Mouse (Mus musculus) brown adipose tissue, adult 24 weeks (tissue): ENCODE results near the gene Usp8. TPM values are rescaled to one million over a fixed set of nuclear protein-coding genes. Genes with fewer than 3 reads are reported as not detected.

ENCODE experiments used
- H3K27ac ChIP-seq: fragments of 200-500 bp; replicated peaks from 2 replicates; pipeline ENCODE4 v1.5.1; 2012; ENCODE audit warnings: low read depth, mild to moderate bottlenecking, low read length
- H3K4me1 ChIP-seq: fragments of 200-500 bp; 2 replicates; pipeline ENCODE4 v1.6.1; 2012; ENCODE audit warnings: low read length, mixed read lengths; ENCODE audit not compliant: control insufficient read depth, insufficient read depth, insufficient read length
- H3K4me3 ChIP-seq: fragments of 200-500 bp; 2 replicates; pipeline ENCODE4 v1.5.1; 2012; ENCODE audit warnings: low read depth, mild to moderate bottlenecking, low read length, moderate library complexity; ENCODE audit not compliant: insufficient read depth
- polyA plus RNA-seq: library from polyadenylated mRNA; stranded (reverse); fragments of >200 nt; gene quantifications from 2 replicates; pipeline ENCODE4 v1.2.4, GENCODE M21; 2012; ENCODE audit not compliant: missing spikeins, insufficient read depth, insufficient read length

The Usp8 gene
- polyA plus RNA-seq, 1 experiment = 66.5 TPM

GRCm38 (mm10) chr2:126708361-126708760, 1.2 kb downstream of the Usp8 start:
- Histone ChIP-seq H3K27ac (no peak overlapping the region), H3K4me3 (no peak overlapping the region), H3K4me1 (peaks cover 2% of the 10 kb centered on the region; the same call in 1 of the 2 replicates)

- peaks cover 2% of the 10 kb centered on the region; the same call in 1 of the 2 replicates for H3K4me1 ChIP-seq
These were observed 5.4 kb downstream of the Usp8 start for GRCm38 (mm10) chr2:126712526-126712925.

GRCm38 (mm10) chr2:126712950-126713349, 5.8 kb downstream of the Usp8 start:
- Histone ChIP-seq H3K4me1 (peaks cover 2% of the 10 kb centered on the region; the same call in 1 of the 2 replicates), H3K4me3 (no peak overlapping the region), H3K27ac (no peak overlapping the region)

More at GRCm38 (mm10) chr2:126712526-126712925, 5.4 kb downstream of the Usp8 start:
- no peak overlapping the region for H3K27ac ChIP-seq
- no peak overlapping the region for H3K4me3 ChIP-seq

GRCm38 (mm10) chr2:126729207-126729606, 22.1 kb downstream of the Usp8 start:
- Histone ChIP-seq H3K27ac (no peak overlapping the region; the same call in 1 of the 2 replicates), H3K4me3 (no peak overlapping the region), H3K4me1 (no peaks in the 10 kb centered on the region)

GRCm38 (mm10) chr2:126730502-126730901, 23.4 kb downstream of the Usp8 start:
- Histone ChIP-seq H3K4me3 (no peak overlapping the region), H3K27ac (no peak overlapping the region), H3K4me1 (no peaks in the 10 kb centered on the region)

- H3K27ac ChIP-seq = no peak overlapping the region
- H3K4me3 ChIP-seq = no peak overlapping the region
- H3K4me1 ChIP-seq = no peaks in the 10 kb centered on the region
These were observed 28.4 kb downstream of the Usp8 start for GRCm38 (mm10) chr2:126735339-126736073.

- Histone ChIP-seq H3K4me3 (no peak overlapping the region), H3K27ac (no peak overlapping the region), H3K4me1 (no peaks in the 10 kb centered on the region)
These were observed 33.2 kb downstream of the Usp8 start for GRCm38 (mm10) chr2:126740314-126740713.

GRCm38 (mm10) chr2:126743389-126743788, 36.3 kb downstream of the Usp8 start:
- H3K4me3 ChIP-seq = no peak overlapping the region

GRCm38 (mm10) chr2:126755664-126756063, 48.5 kb downstream of the Usp8 start:
- H3K4me1 ChIP-seq = no peaks in the 10 kb centered on the region
- no peak overlapping the region for H3K27ac ChIP-seq
- H3K4me3 ChIP-seq = no peak overlapping the region

More at GRCm38 (mm10) chr2:126743389-126743788, 36.3 kb downstream of the Usp8 start:
- Histone ChIP-seq H3K4me1 (no peaks in the 10 kb centered on the region), H3K27ac (no peak overlapping the region)

GRCm38 (mm10) chr2:126759351-126759750, 52.2 kb downstream of the Usp8 start:
- no peaks in the 10 kb centered on the region for H3K4me1 ChIP-seq
- H3K27ac ChIP-seq = no peak overlapping the region
- H3K4me3 ChIP-seq = no peak overlapping the region

GRCm38 (mm10) chr2:126765867-126766582, 58.9 kb downstream of the Usp8 start:
- H3K4me3 ChIP-seq = no peak overlapping the region

GRCm38 (mm10) chr2:126767599-126767998, 60.5 kb downstream of the Usp8 start:
- Histone ChIP-seq H3K27ac (no peak overlapping the region), H3K4me1 (peaks cover 3% of the 10 kb centered on the region; the same call in 1 of the 2 replicates)

More at GRCm38 (mm10) chr2:126765867-126766582, 58.9 kb downstream of the Usp8 start:
- H3K27ac ChIP-seq = no peak overlapping the region
- peaks cover 3% of the 10 kb centered on the region; the same call in 1 of the 2 replicates for H3K4me1 ChIP-seq

GRCm38 (mm10) chr2:126768194-126768593, 61.1 kb downstream of the Usp8 start:
- Histone ChIP-seq H3K27ac (no peak overlapping the region), H3K4me1 (peaks cover 3% of the 10 kb centered on the region; the same call in 1 of the 2 replicates), H3K4me3 (no peak overlapping the region)

More at GRCm38 (mm10) chr2:126767599-126767998, 60.5 kb downstream of the Usp8 start:
- no peak overlapping the region for H3K4me3 ChIP-seq

- Histone ChIP-seq H3K27ac (peak overlapping the region; percentile 54), H3K4me1 (peaks cover 3% of the 10 kb centered on the region; the same call in 1 of the 2 replicates), H3K4me3 (no peak overlapping the region)
These were observed 62.5 kb downstream of the Usp8 start for GRCm38 (mm10) chr2:126769431-126770181.

GRCm38 (mm10) chr2:126772217-126772616, 65.1 kb downstream of the Usp8 start:
- Histone ChIP-seq H3K4me1 (peaks cover 9% of the 10 kb centered on the region), H3K27ac (no peak overlapping the region)

More at GRCm38 (mm10) chr2:126772217-126772616, 65.1 kb downstream of the Usp8 start:
- no peak overlapping the region for H3K4me3 ChIP-seq
